Mouse (Mus musculus) testis, adult 2 months (tissue): Measurements from ENCODE around the gene Rictor.

Source experiments
- CTCF ChIP-seq: fragments of 200-500 bp; IDR thresholded peaks from 2 replicates; pipeline ENCODE4 v1.5.1; 2012; ENCODE audit warnings: low read depth, mild to moderate bottlenecking, inconsistent platforms, low read length, moderate library complexity; ENCODE audit not compliant: control insufficient read depth, insufficient read depth, insufficient replicate concordance
- POLR2A ChIP-seq: fragments of 200-500 bp; IDR thresholded peaks from 2 replicates; pipeline ENCODE4 v1.6.1; 2012; ENCODE audit warnings: low read depth, mild to moderate bottlenecking, inconsistent platforms, low read length, moderate library complexity; ENCODE audit not compliant: control insufficient read depth

GRCm38 (mm10) chr15:6742337-6743025 lies 34.3 kb downstream of the Rictor start:
- TF ChIP-seq CTCF (no peak), POLR2A (no peak)
